Mouse (Mus musculus) kidney, postnatal 0 days (tissue): ENCODE measurements around the gene Lzts2. TPM values are rescaled to one million over a fixed set of nuclear protein-coding genes. Genes with fewer than 3 reads are reported as not detected.

Experiments used
- ATAC-seq: fragments of 200-750 bp; cut with Nextera tagmentation; replicated peaks from 2 replicates; pipeline ENCODE4 v1.8.0; 2017; ENCODE audit warnings: low read depth, moderate number of reproducible peaks, moderate TSS enrichment, moderate library complexity; ENCODE audit not compliant: low FRiP score
- DNase-seq: peaks from one replicate; pipeline ENCODE4 v3.0.0-alpha.2; 2016; ENCODE audit warnings: low spot score
- H3K27ac ChIP-seq: fragments of 300-500 bp; sonication (generic); 2 replicates; pipeline ENCODE4 v1.5.1; 2014; ENCODE audit warnings: mild to moderate bottlenecking
- H3K27me3 ChIP-seq: fragments of 300-500 bp; sonication (generic); 2 replicates; pipeline ENCODE4 v1.6.1; 2014; ENCODE audit warnings: low read length, mixed read lengths; ENCODE audit not compliant: insufficient read depth
- H3K36me3 ChIP-seq: fragments of 300-500 bp; sonication (generic); 2 replicates; pipeline ENCODE4 v1.6.1; 2014; ENCODE audit warnings: low read length, mixed read lengths; ENCODE audit not compliant: insufficient read depth
- H3K4me1 ChIP-seq: fragments of 300-500 bp; sonication (generic); replicated peaks from 2 replicates; pipeline ENCODE4 v1.6.1; 2014; ENCODE audit warnings: antibody characterized with exemption, low read length, mixed read lengths; ENCODE audit not compliant: insufficient read depth
- H3K4me2 ChIP-seq: fragments of 300-500 bp; sonication (generic); 2 replicates; pipeline ENCODE4 v1.6.1; 2014; ENCODE audit warnings: mild to moderate bottlenecking, low read length, moderate library complexity, mixed read lengths
- H3K4me3 ChIP-seq: fragments of 300-500 bp; sonication (generic); replicated peaks from 2 replicates; pipeline ENCODE4 v1.5.1; 2014; ENCODE audit warnings: low read depth, low read length
- H3K9ac ChIP-seq: fragments of 300-500 bp; sonication (generic); 2 replicates; pipeline ENCODE4 v1.6.1; 2014; ENCODE audit warnings: low read depth, low read length
- H3K9me3 ChIP-seq: fragments of 300-500 bp; sonication (generic); replicated peaks from 2 replicates; pipeline ENCODE4 v1.6.1; 2016; ENCODE audit warnings: low read length, inconsistent platforms, mixed read lengths
- CTCF ChIP-seq: IDR thresholded peaks from 2 replicates; pipeline ENCODE4 v1.5.1; 2016; ENCODE audit warnings: antibody characterized with exemption, low read depth, mild to moderate bottlenecking, moderate library complexity
- WGBS: fragments of 180-500 bp; shearing (Covaris S2); extraction: QIAGEN DNeasy Blood & Tissue Kit; methylation state at CpG from one replicate; pipeline ENCODE4 v1.1.7; 2014; 5-methylcytosine and 5-hydroxymethylcytosine counted together
- polyA plus RNA-seq: library from polyadenylated mRNA; unstranded; fragments of >200 nt; fragmentation: Nextera tagmentation; extraction: Ambion mirVana; gene quantifications from 2 replicates; pipeline ENCODE4 v1.2.1, GENCODE M21; 2015

Lzts2 gene
- polyA plus RNA-seq, 1 experiment from 2014 or later, result 69.5 TPM

GRCm38 (mm10) chr19:44988321-44988720, 25.9 kb upstream of the Lzts2 start:
- Histone ChIP-seq H3K4me3 (peak overlapping the region; percentile 64), H3K36me3 (no peaks in the 10 kb centered on the region), H3K4me1 (0 out of 2 replicates have a peak, but pooled peaks cover 17% of the 10 kb centered on the region), H3K9me3 (no peaks in the 10 kb centered on the region), H3K27me3 (no peaks in the 10 kb centered on the region), H3K27ac (no peak overlapping the region), H3K9ac (0 out of 2 replicates have a peak overlapping the region, but pooled peaks have one; percentile 73), H3K4me2 (peak overlapping the region; percentile 97)
- 26% methylated on average over 9 of the region's 9 CpGs for WGBS
- ATAC-seq, result no peak
- DNase-seq, result no peak
- no peak for TF ChIP-seq CTCF

- under 1% methylated on average over 52 of the region's 58 CpGs for WGBS
- 0 out of 2 replicates have a peak, but pooled peaks cover under 1% of the 10 kb centered on the region for H3K36me3 ChIP-seq
- no peaks in the 10 kb centered on the region for H3K9me3 ChIP-seq
- 0 out of 2 replicates have a peak, but pooled peaks cover 17% of the 10 kb centered on the region for H3K4me1 ChIP-seq
- H3K4me2 ChIP-seq, result peak within 1 kb of the TSS; percentile 97
- peak; percentile 52 for TF ChIP-seq CTCF
- ATAC-seq, result peak; percentile 35
- H3K4me3 ChIP-seq, result peak within 1 kb of the TSS; percentile 64
- H3K9ac ChIP-seq, result peak within 1 kb of the TSS; percentile 73
- peak; percentile 54 for DNase-seq
- peak within 1 kb of the TSS; percentile 44; the same call in 1 of the 2 replicates for H3K27ac ChIP-seq
- no peaks in the 10 kb centered on the region for H3K27me3 ChIP-seq
These were observed 25.2 kb upstream of the Lzts2 start, which contains the start of gene Sema4g for GRCm38 (mm10) chr19:44988831-44989566. Sema4g (plus strand) TSS chr19:44989101.

GRCm38 (mm10) chr19:44989567-44990495, 24.4 kb upstream of the Lzts2 start:
- Histone ChIP-seq H3K4me1 (0 out of 2 replicates have a peak, but pooled peaks cover 17% of the 10 kb centered on the region), H3K36me3 (0 out of 2 replicates have a peak, but pooled peaks cover 3% of the 10 kb centered on the region), H3K27me3 (no peaks in the 10 kb centered on the region), H3K27ac (peak overlapping the region; percentile 44; the same call in 1 of the 2 replicates), H3K9ac (peak overlapping the region; percentile 73), H3K4me3 (peak overlapping the region; percentile 64), H3K4me2 (peak overlapping the region; percentile 97), H3K9me3 (no peaks in the 10 kb centered on the region)
- DNase-seq (peak; percentile 46), ATAC-seq (0 out of 2 replicates have a peak, but pooled peaks have one; percentile 7)
- TF ChIP-seq CTCF, result no peak
- 6% methylated on average over 22 of the region's 22 CpGs for WGBS

- 0 out of 2 replicates have a peak, but pooled peaks have one; percentile 27 for ATAC-seq
- Histone ChIP-seq H3K4me2 (no peak overlapping the region), H3K27ac (0 out of 2 replicates have a peak overlapping the region, but pooled peaks have one; percentile 28), H3K4me1 (0 out of 2 replicates have a peak, but pooled peaks cover 17% of the 10 kb centered on the region), H3K4me3 (no peak overlapping the region), H3K9ac (no peak overlapping the region), H3K36me3 (0 out of 2 replicates have a peak, but pooled peaks cover 3% of the 10 kb centered on the region), H3K9me3 (no peaks in the 10 kb centered on the region), H3K27me3 (no peaks in the 10 kb centered on the region)
- WGBS, result 68% methylated on average over 8 of the region's 8 CpGs
- DNase-seq, result peak; percentile 38
- no peak for TF ChIP-seq CTCF
These were observed 23.2 kb upstream of the Lzts2 start for GRCm38 (mm10) chr19:44991031-44991430.

- WGBS, result 36% methylated on average over 7 of the region's 7 CpGs
- no peak for ATAC-seq
These were observed 22.0 kb upstream of the Lzts2 start for GRCm38 (mm10) chr19:44992246-44992645.

More at GRCm38 (mm10) chr19:44992246-44992645, 22.0 kb upstream of the Lzts2 start:
- Histone ChIP-seq H3K4me1 (0 out of 2 replicates have a peak, but pooled peaks cover 17% of the 10 kb centered on the region), H3K9ac (no peak overlapping the region), H3K27ac (no peak overlapping the region), H3K9me3 (no peaks in the 10 kb centered on the region), H3K4me3 (no peak overlapping the region), H3K4me2 (no peak overlapping the region), H3K36me3 (0 out of 2 replicates have a peak, but pooled peaks cover 3% of the 10 kb centered on the region), H3K27me3 (no peaks in the 10 kb centered on the region)
- DNase-seq, result no peak
- TF ChIP-seq CTCF, result no peak
